ENCODE assay signal across 32 mouse cellular contexts in genomic region chr16:46195792-46196191, GRCm38 (mm10).
"Had no signal": no experiment of that assay in that cellular context is flagged by ENCODE, and none has a peak within 500 bp of the region (broad histone marks: within the 10 kb centered on the region; RNA-seq: fewer than 3 reads in every experiment).

No protein-coding gene starts in this region.

- H3K9ac ChIP-seq: limb, embryonic 12.5 days; limb, embryonic 13.5 days; limb, embryonic 15.5 days; liver, embryonic 12.5 days; liver, embryonic 13.5 days; liver, embryonic 14.5 days; liver, embryonic 15.5 days; liver, postnatal 0 days; lung, embryonic 14.5 days; lung, embryonic 15.5 days; midbrain, embryonic 12.5 days; midbrain, embryonic 13.5 days; midbrain, embryonic 15.5 days; neural tube, embryonic 12.5 days had no signal

- H3K4me1 ChIP-seq: limb, embryonic 10.5 days; limb, embryonic 12.5 days; limb, embryonic 13.5 days; limb, embryonic 15.5 days; liver, embryonic 12.5 days; liver, embryonic 13.5 days; liver, embryonic 15.5 days; lung, embryonic 15.5 days; megakaryocyte, embryonic 14.5 days; midbrain, embryonic 10.5 days; midbrain, embryonic 12.5 days; midbrain, embryonic 13.5 days; midbrain, embryonic 15.5 days; neural tube, embryonic 12.5 days had no signal

- H3K9me3 ChIP-seq: limb, embryonic 10.5 days; limb, embryonic 12.5 days; limb, embryonic 13.5 days; limb, embryonic 15.5 days; liver, embryonic 12.5 days; liver, embryonic 13.5 days; liver, embryonic 15.5 days; lung, embryonic 15.5 days; megakaryocyte, embryonic 14.5 days; midbrain, embryonic 10.5 days; midbrain, embryonic 12.5 days; midbrain, embryonic 13.5 days; midbrain, embryonic 15.5 days; neural tube, embryonic 12.5 days had no signal

- ATAC-seq: liver, embryonic 12.5 days; liver, postnatal 0 days; lung, postnatal 0 days; midbrain, embryonic 13.5 days; midbrain, embryonic 15.5 days; midbrain, embryonic 16.5 days had no signal

- H3K36me3 ChIP-seq: limb, embryonic 10.5 days; limb, embryonic 12.5 days; limb, embryonic 13.5 days; limb, embryonic 15.5 days; liver, embryonic 12.5 days; liver, embryonic 13.5 days; liver, embryonic 15.5 days; lung, embryonic 15.5 days; midbrain, embryonic 10.5 days; midbrain, embryonic 12.5 days; midbrain, embryonic 13.5 days; midbrain, embryonic 15.5 days; neural tube, embryonic 12.5 days had no signal

- H3K27ac ChIP-seq: limb, embryonic 10.5 days; limb, embryonic 12.5 days; limb, embryonic 13.5 days; limb, embryonic 15.5 days; liver, embryonic 12.5 days; liver, embryonic 13.5 days; liver, embryonic 14.5 days; liver, embryonic 15.5 days; lung, embryonic 15.5 days; macrophage; midbrain, embryonic 10.5 days; midbrain, embryonic 12.5 days; midbrain, embryonic 13.5 days; midbrain, embryonic 15.5 days; neural tube, embryonic 12.5 days had no signal

- H3K27me3 ChIP-seq: limb, embryonic 12.5 days; limb, embryonic 13.5 days; limb, embryonic 15.5 days; liver, embryonic 12.5 days; liver, embryonic 13.5 days; liver, embryonic 15.5 days; lung, embryonic 15.5 days; megakaryocyte, embryonic 14.5 days; midbrain, embryonic 12.5 days; midbrain, embryonic 13.5 days; midbrain, embryonic 15.5 days; neural tube, embryonic 12.5 days had no signal

- H3K4me3 ChIP-seq: limb, embryonic 10.5 days; limb, embryonic 12.5 days; limb, embryonic 13.5 days; limb, embryonic 15.5 days; liver, embryonic 12.5 days; liver, embryonic 13.5 days; liver, embryonic 15.5 days; lung, embryonic 15.5 days; megakaryocyte, embryonic 14.5 days; midbrain, embryonic 10.5 days; midbrain, embryonic 12.5 days; midbrain, embryonic 13.5 days; midbrain, embryonic 15.5 days; myocyte; neural tube, embryonic 12.5 days had no signal

- H3K4me2 ChIP-seq: limb, embryonic 12.5 days; limb, embryonic 13.5 days; limb, embryonic 15.5 days; liver, embryonic 11.5 days; liver, embryonic 12.5 days; liver, embryonic 13.5 days; liver, embryonic 15.5 days; lung, embryonic 14.5 days; lung, embryonic 15.5 days; midbrain, embryonic 11.5 days; midbrain, embryonic 12.5 days; midbrain, embryonic 13.5 days; midbrain, embryonic 15.5 days; neural tube, embryonic 12.5 days had no signal

- DNase-seq: left cerebral cortex, postnatal 4 days; liver; liver, embryonic 13.5 days; liver, postnatal 0 days; lung, adult 18-20 months; lung, adult 2 months; lung, embryonic 14.5 days; lung, postnatal 10 days; lung, postnatal 14 days; lung, postnatal 36 days; lung, postnatal 4 days; midbrain, embryonic 14.5 days had no signal
